Comparison of ENCODE assay signal across 7 mouse cellular contexts in the genomic region with DNA sequence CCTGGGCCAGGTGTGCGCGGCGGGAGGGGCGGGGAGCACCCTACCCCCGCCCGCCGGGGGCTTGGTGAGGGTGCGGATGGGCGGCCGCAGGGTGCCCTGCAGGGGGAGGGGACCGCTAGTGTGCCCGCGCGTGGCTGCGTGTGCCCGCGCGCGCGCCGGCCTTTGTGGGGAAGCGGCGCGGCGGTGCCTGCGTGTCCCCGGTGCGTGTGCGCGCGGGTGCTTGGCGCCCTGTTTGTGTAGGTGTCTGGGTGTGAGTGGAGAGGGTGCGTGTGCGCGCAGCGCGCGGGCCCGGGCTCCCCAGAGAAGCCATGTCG. TPM values are rescaled to one million over a fixed set of nuclear protein-coding genes. Genes with fewer than 3 reads are reported as not detected.
DNase-seq lines count a peak whose midpoint lies in the region; ATAC-seq and TF ChIP-seq lines count a peak whose summit lies in the region.

No protein-coding gene starts in this region.

- H3K9me3 ChIP-seq in lung, embryonic 14.5 days (ENCODE audit: low read depth, low read length) = no peaks in the 10 kb centered on the region
- no peaks in the 10 kb centered on the region for H3K9me3 ChIP-seq in hindbrain, embryonic 10.5 days
- no peaks in the 10 kb centered on the region for H3K9me3 ChIP-seq in limb, embryonic 13.5 days

- H3K9ac ChIP-seq in lung, embryonic 14.5 days = peak overlapping the region; percentile 85
- peak overlapping the region; percentile 94 for H3K9ac ChIP-seq in limb, embryonic 13.5 days

- H3K4me3 ChIP-seq in lung, embryonic 14.5 days (ENCODE audit: low read depth, low read length) = peak overlapping the region; percentile 98
- peak overlapping the region; percentile 91 for H3K4me3 ChIP-seq in hindbrain, embryonic 10.5 days
- peak overlapping the region; percentile 99 for H3K4me3 ChIP-seq in limb, embryonic 13.5 days
- peak overlapping the region; percentile 80 for H3K4me3 ChIP-seq in olfactory bulb, adult 2 months (ENCODE audit: insufficient read depth, low read depth, low read length)

- H3K36me3 ChIP-seq in lung, embryonic 14.5 days (ENCODE audit: insufficient read depth) = 0 out of 2 replicates have a peak, but pooled peaks cover 1% of the 10 kb centered on the region
- H3K36me3 ChIP-seq in hindbrain, embryonic 10.5 days = peaks cover 8% of the 10 kb centered on the region; the same call in 1 of the 2 replicates
- H3K36me3 ChIP-seq in limb, embryonic 13.5 days = peaks cover 7% of the 10 kb centered on the region

- no peaks in the 10 kb centered on the region for H3K27me3 ChIP-seq in lung, embryonic 14.5 days (ENCODE audit: insufficient read depth, low read length)
- peaks cover 23% of the 10 kb centered on the region for H3K27me3 ChIP-seq in hindbrain, embryonic 10.5 days (ENCODE audit: insufficient read depth, poor library complexity, severe bottlenecking)
- H3K27me3 ChIP-seq in limb, embryonic 13.5 days = 0 out of 2 replicates have a peak, but pooled peaks cover 2% of the 10 kb centered on the region

- whole genome bisulfite sequencing in lung, embryonic 14.5 days = 0% methylated on average over 24 of the region's 40 CpGs
- WGBS in hindbrain, embryonic 10.5 days = under 1% methylated on average over 35 of the region's 40 CpGs
- WGBS in limb, embryonic 13.5 days = 0% methylated on average over 36 of the region's 40 CpGs
- WGBS in olfactory bulb, adult 2 months = under 1% methylated on average over 39 of the region's 40 CpGs

- peak; percentile 38; the same call in 1 of the 2 replicates for TF ChIP-seq POLR2A in olfactory bulb, adult 2 months (IDR thresholded peaks at IDR 0.05; ENCODE audit: insufficient read depth, low read depth, low read length)

- peak; percentile 54 for DNase-seq in lung, embryonic 14.5 days
- no peak for DNase-seq in lung, adult 18-20 months
- peak; percentile 78 for DNase-seq in cerebellum, adult 9-10 months
- peak; percentile 25 for DNase-seq in hindbrain, embryonic 10.5 days (ENCODE audit: low spot score)
- DNase-seq in ovary, postnatal 14 days (ENCODE audit: low spot score) = no peak

- no peak for ATAC-seq in lung, embryonic 14.5 days (ENCODE audit: insufficient read depth)
- no peak for ATAC-seq in limb, embryonic 13.5 days (ENCODE audit: low FRiP score, low read depth)

- peak overlapping the region; percentile 90 for H3K4me2 ChIP-seq in lung, embryonic 14.5 days
- H3K4me2 ChIP-seq in limb, embryonic 13.5 days (replicated peaks) = peak overlapping the region; percentile 83

- H3K4me1 ChIP-seq in lung, embryonic 14.5 days (ENCODE audit: insufficient read depth) = peaks cover 42% of the 10 kb centered on the region
- peaks cover 71% of the 10 kb centered on the region for H3K4me1 ChIP-seq in hindbrain, embryonic 10.5 days (replicated peaks)
- peaks cover 67% of the 10 kb centered on the region for H3K4me1 ChIP-seq in limb, embryonic 13.5 days
- peaks cover 43% of the 10 kb centered on the region for H3K4me1 ChIP-seq in olfactory bulb, adult 2 months (ENCODE audit: control insufficient read depth, insufficient read depth, low read length)

- no peak for TF ChIP-seq CTCF in lung, embryonic 14.5 days (IDR thresholded peaks at IDR 0.05; ENCODE audit: low read depth)
- no peak for TF ChIP-seq CTCF in olfactory bulb, adult 2 months (IDR thresholded peaks at IDR 0.05; ENCODE audit: insufficient read depth, low read depth, low read length)

- peak overlapping the region; percentile 97 for H3K27ac ChIP-seq in lung, embryonic 14.5 days (ENCODE audit: low read depth)
- peak overlapping the region; percentile 94 for H3K27ac ChIP-seq in hindbrain, embryonic 10.5 days
- H3K27ac ChIP-seq in limb, embryonic 13.5 days = peak overlapping the region; percentile 99
- peak overlapping the region; percentile 36 for H3K27ac ChIP-seq in olfactory bulb, adult 2 months (ENCODE audit: insufficient read depth, low read depth, low read length)

RNA-seq across cellular contexts. Expression of gene Adgrl1, which starts 1.0 kb away (rescaled TPM):
- polyA plus RNA-seq in lung, embryonic 14.5 days (2014; fragmentation: Nextera tagmentation; extraction: Ambion mirVana) = 23.3 and 29.1 TPM in 2 replicates
- 10.9 and 15.4 TPM in 2 replicates for polyA plus RNA-seq in hindbrain, embryonic 10.5 days (2016; fragmentation: Nextera tagmentation; extraction: Ambion mirVana)
- polyA plus RNA-seq in limb, embryonic 13.5 days (2015; fragmentation: Nextera tagmentation; extraction: Ambion mirVana) = 28.1 and 29.3 TPM in 2 replicates
- 113 TPM in 1 of 2 replicates, not detected in the other for polyA plus RNA-seq in olfactory bulb, adult 2 months (2012; ENCODE audit: insufficient read depth, insufficient read length, low replicate concordance, missing spikeins)

RNA-seq across cellular contexts. Expression of gene Gm10644, which starts 54.1 kb away (rescaled TPM):
- 0.50 and 0.64 TPM in 2 replicates for polyA plus RNA-seq in lung, embryonic 14.5 days (2014; fragmentation: Nextera tagmentation; extraction: Ambion mirVana)
- polyA plus RNA-seq in hindbrain, embryonic 10.5 days (2016; fragmentation: Nextera tagmentation; extraction: Ambion mirVana) = 1.1 and 1.5 TPM in 2 replicates
- polyA plus RNA-seq in limb, embryonic 13.5 days (2015; fragmentation: Nextera tagmentation; extraction: Ambion mirVana) = 0.40 and 0.43 TPM in 2 replicates
- not detected in 2 replicates for polyA plus RNA-seq in olfactory bulb, adult 2 months (2012; ENCODE audit: insufficient read depth, insufficient read length, low replicate concordance, missing spikeins)

RNA-seq across cellular contexts. Expression of gene Asf1b, which starts 54.4 kb away (rescaled TPM):
- polyA plus RNA-seq in lung, embryonic 14.5 days (2014; fragmentation: Nextera tagmentation; extraction: Ambion mirVana) = 87.4 and 88.9 TPM in 2 replicates
- polyA plus RNA-seq in hindbrain, embryonic 10.5 days (2016; fragmentation: Nextera tagmentation; extraction: Ambion mirVana) = 99.1 and 112 TPM in 2 replicates
- 51.4 and 52.9 TPM in 2 replicates for polyA plus RNA-seq in limb, embryonic 13.5 days (2015; fragmentation: Nextera tagmentation; extraction: Ambion mirVana)
- not detected in 2 replicates for polyA plus RNA-seq in olfactory bulb, adult 2 months (2012; ENCODE audit: insufficient read depth, insufficient read length, low replicate concordance, missing spikeins)

Comparison
In these comparisons a context has a peak if more than half of its experiments do, and no peak if none do; other contexts are left out.
1. DNase-seq: peak in lung, embryonic 14.5 days (single experiment), cerebellum, adult 9-10 months (single experiment) and hindbrain, embryonic 10.5 days (single experiment); none in lung, adult 18-20 months (0 of 2) and ovary, postnatal 14 days (single experiment).
2. H3K27ac ChIP-seq: peak in every context shown above with its lines; median percentile 99 in limb, embryonic 13.5 days; 97 in lung, embryonic 14.5 days; 94 in hindbrain, embryonic 10.5 days; 36 in olfactory bulb, adult 2 months.
3. RNA of gene Asf1b, which starts 54.4 kb away (polyA plus RNA-seq): 99.1 to 112 TPM in hindbrain, embryonic 10.5 days, 87.4 to 88.9 TPM in lung, embryonic 14.5 days and 51.4 to 52.9 TPM in limb, embryonic 13.5 days; not detected in olfactory bulb, adult 2 months; every median in the first group is over 10 times any median in the second.
4. Peak in every context shown above with its lines, with median percentiles within 50 percentile points of each other: H3K4me3 ChIP-seq.